Mouse (Mus musculus) spleen, postnatal 4 days (tissue): Measurements from ENCODE around the gene Atp2c2.

Experiments used
- DNase-seq, 2 experiments: peaks; one replicate each; pipeline ENCODE4 v3.0.0; 2022; ENCODE audit warnings: low spot score in 2 of 2

Atp2c2 gene

GRCm38 (mm10) chr8:119702965-119703364 lies 3.2 kb downstream of the Atp2c2 start:
- DNase-seq, result no peak

GRCm38 (mm10) chr8:119707146-119707545 lies 7.3 kb downstream of the Atp2c2 start:
- DNase-seq, result no peak

- no peak for DNase-seq
These were observed 8.7 kb downstream of the Atp2c2 start for GRCm38 (mm10) chr8:119708471-119708870.

- no peak for DNase-seq
These were observed 9.3 kb downstream of the Atp2c2 start for GRCm38 (mm10) chr8:119708878-119709702.

GRCm38 (mm10) chr8:119709703-119710093 lies 9.9 kb downstream of the Atp2c2 start:
- no peak for DNase-seq

- no peak for DNase-seq
These were observed 12.4 kb downstream of the Atp2c2 start for GRCm38 (mm10) chr8:119712226-119712625.

- DNase-seq, result no peak
These were observed 13.6 kb downstream of the Atp2c2 start for GRCm38 (mm10) chr8:119713421-119713820.

GRCm38 (mm10) chr8:119715221-119715620 lies 15.4 kb downstream of the Atp2c2 start:
- DNase-seq, result no peak

GRCm38 (mm10) chr8:119716730-119717299 lies 17.0 kb downstream of the Atp2c2 start:
- no peak for DNase-seq

- DNase-seq, result peak in 1 of 2 experiments; percentile 35
These were observed 18.0 kb downstream of the Atp2c2 start for GRCm38 (mm10) chr8:119717765-119718164.

GRCm38 (mm10) chr8:119719011-119719501 lies 19.2 kb downstream of the Atp2c2 start:
- no peak for DNase-seq

- no peak for DNase-seq
These were observed 22.5 kb downstream of the Atp2c2 start for GRCm38 (mm10) chr8:119722348-119722747.

GRCm38 (mm10) chr8:119723676-119724075 lies 23.9 kb downstream of the Atp2c2 start:
- no peak for DNase-seq

- DNase-seq, result no peak
These were observed 24.8 kb downstream of the Atp2c2 start for GRCm38 (mm10) chr8:119724596-119724995.

- DNase-seq, result no peak
These were observed 27.3 kb downstream of the Atp2c2 start for GRCm38 (mm10) chr8:119727093-119727492.

GRCm38 (mm10) chr8:119728351-119728895 lies 28.6 kb downstream of the Atp2c2 start:
- no peak for DNase-seq

- no peak for DNase-seq
These were observed 32.3 kb downstream of the Atp2c2 start for GRCm38 (mm10) chr8:119732072-119732471.

- DNase-seq, result no peak
These were observed 36.6 kb downstream of the Atp2c2 start for GRCm38 (mm10) chr8:119736348-119736917.

- DNase-seq, result no peak
These were observed 37.5 kb downstream of the Atp2c2 start for GRCm38 (mm10) chr8:119737093-119737900.

GRCm38 (mm10) chr8:119738129-119738907 lies 38.5 kb downstream of the Atp2c2 start:
- no peak for DNase-seq

- no peak for DNase-seq
These were observed 40.8 kb downstream of the Atp2c2 start for GRCm38 (mm10) chr8:119740634-119741033.
